Mouse (Mus musculus) hindbrain, embryonic 10.5 days (tissue): Measurements from ENCODE around the gene Smpd2. TPM values are rescaled to one million over a fixed set of nuclear protein-coding genes. Genes with fewer than 3 reads are reported as not detected.

Experiments
- DNase-seq: peaks from one replicate; pipeline ENCODE4 v3.0.0-alpha.2; 2017; ENCODE audit warnings: low spot score
- H3K27ac ChIP-seq: fragments of 300-500 bp; sonication (generic); 2 replicates; pipeline ENCODE4 v1.5.1; 2016; ENCODE audit warnings: mild to moderate bottlenecking, moderate library complexity
- H3K27me3 ChIP-seq: fragments of 300-500 bp; sonication (generic); 2 replicates; pipeline ENCODE4 v1.6.1; 2016; ENCODE audit warnings: mild to moderate bottlenecking; ENCODE audit not compliant: poor library complexity, insufficient read depth, severe bottlenecking
- H3K36me3 ChIP-seq: fragments of 300-500 bp; sonication (generic); 2 replicates; pipeline ENCODE4 v1.6.1; 2016; ENCODE audit warnings: mild to moderate bottlenecking, moderate library complexity
- H3K4me1 ChIP-seq: fragments of 300-500 bp; sonication (generic); replicated peaks from 2 replicates; pipeline ENCODE4 v1.6.1; 2016; ENCODE audit warnings: mild to moderate bottlenecking
- H3K4me3 ChIP-seq: fragments of 300-500 bp; sonication (generic); 2 replicates; pipeline ENCODE4 v1.5.1; 2016; ENCODE audit warnings: mild to moderate bottlenecking, moderate library complexity
- H3K9me3 ChIP-seq: fragments of 300-500 bp; sonication (generic); 2 replicates; pipeline ENCODE4 v1.6.1; 2016; ENCODE audit warnings: mild to moderate bottlenecking, moderate library complexity
- WGBS: fragments of 180-500 bp; shearing (Covaris S2); methylation state at CpG from one replicate; pipeline ENCODE4 v1.1.7; 2016; 5-methylcytosine and 5-hydroxymethylcytosine counted together
- polyA plus RNA-seq: library from polyadenylated mRNA; unstranded; fragments of >200 nt; fragmentation: Nextera tagmentation; extraction: Ambion mirVana; gene quantifications from 2 replicates; pipeline ENCODE4 v1.2.1, GENCODE M21; 2016

Gene Smpd2
- polyA plus RNA-seq: 57.8 and 59.7 TPM in 2 replicates

- no peaks in the 10 kb centered on the region for H3K9me3 ChIP-seq
- peaks cover 39% of the 10 kb centered on the region for H3K36me3 ChIP-seq
- H3K4me3 ChIP-seq: peak within 1 kb of the TSS; percentile 62
- DNase-seq: peak; percentile 98
- H3K4me1 ChIP-seq: peaks cover 36% of the 10 kb centered on the region
- no peaks in the 10 kb centered on the region for H3K27me3 ChIP-seq
- peak within 1 kb of the TSS; percentile 93 for H3K27ac ChIP-seq
- 1% methylated on average over 50 of the region's 50 CpGs for WGBS
These were observed at the start of gene Smpd2, which contains the start of gene Ppil6 for GRCm38 (mm10) chr10:41489708-41490517. Smpd2 (minus strand) TSS chr10:41490369. Ppil6 (plus strand) TSS chr10:41490439.

- Histone ChIP-seq H3K9me3 (no peaks in the 10 kb centered on the region), H3K27me3 (no peaks in the 10 kb centered on the region), H3K4me3 (no peak overlapping the region), H3K27ac (no peak overlapping the region), H3K36me3 (peaks cover 48% of the 10 kb centered on the region), H3K4me1 (no peaks in the 10 kb centered on the region)
- DNase-seq: no peak
- WGBS: 94% methylated on average over 4 of the region's 4 CpGs
These were observed 48.8 kb upstream of the Smpd2 start for GRCm38 (mm10) chr10:41538986-41539385.

DNA sequence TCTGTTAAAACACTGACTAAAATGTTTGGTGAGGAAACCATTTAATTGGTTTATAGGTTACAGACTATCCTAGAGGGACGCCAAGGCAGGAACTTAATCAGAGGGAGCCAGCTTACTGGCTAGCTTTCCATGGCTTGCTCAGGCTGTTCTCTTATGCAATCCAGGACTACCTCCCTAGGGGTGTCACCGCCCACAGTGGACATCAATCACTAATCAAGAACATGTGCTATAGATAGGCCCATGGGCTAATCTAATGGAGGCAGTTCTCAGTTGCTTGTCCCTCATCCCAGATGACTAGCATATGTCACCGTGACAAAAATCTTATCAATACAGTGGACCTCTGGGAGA, 47.8 kb upstream of the Smpd2 start:
- no peak for DNase-seq
- Histone ChIP-seq H3K4me1 (no peaks in the 10 kb centered on the region), H3K36me3 (peaks cover 59% of the 10 kb centered on the region), H3K27ac (no peak overlapping the region), H3K27me3 (no peaks in the 10 kb centered on the region), H3K4me3 (no peak overlapping the region), H3K9me3 (no peaks in the 10 kb centered on the region)
- 96% methylated on average over 3 of the region's 3 CpGs for WGBS

- H3K4me3 ChIP-seq: no peak overlapping the region
- H3K27me3 ChIP-seq: no peaks in the 10 kb centered on the region
- no peak overlapping the region for H3K27ac ChIP-seq
- H3K9me3 ChIP-seq: no peaks in the 10 kb centered on the region
- H3K4me1 ChIP-seq: no peaks in the 10 kb centered on the region
- no peak for DNase-seq
- WGBS: 90% methylated on average over 4 of the region's 4 CpGs
- peaks cover 64% of the 10 kb centered on the region for H3K36me3 ChIP-seq
These were observed 47.2 kb upstream of the Smpd2 start for GRCm38 (mm10) chr10:41537226-41537982.

GRCm38 (mm10) chr10:41536714-41537113, 46.5 kb upstream of the Smpd2 start:
- Histone ChIP-seq H3K36me3 (peaks cover 71% of the 10 kb centered on the region), H3K4me3 (no peak overlapping the region), H3K4me1 (no peaks in the 10 kb centered on the region), H3K27ac (no peak overlapping the region), H3K27me3 (no peaks in the 10 kb centered on the region), H3K9me3 (no peaks in the 10 kb centered on the region)
- 98% methylated on average over 1 of the region's 1 CpGs for WGBS
- DNase-seq: no peak

GRCm38 (mm10) chr10:41535991-41536390, 45.8 kb upstream of the Smpd2 start:
- peaks cover 78% of the 10 kb centered on the region for H3K36me3 ChIP-seq
- no peak for DNase-seq

GRCm38 (mm10) chr10:41529972-41530371, 39.8 kb upstream of the Smpd2 start:
- Histone ChIP-seq H3K27me3 (no peaks in the 10 kb centered on the region), H3K4me1 (no peaks in the 10 kb centered on the region), H3K4me3 (no peak overlapping the region), H3K9me3 (no peaks in the 10 kb centered on the region), H3K36me3 (peaks cover 95% of the 10 kb centered on the region), H3K27ac (no peak overlapping the region)
- no peak for DNase-seq
- WGBS: 90% methylated on average over 5 of the region's 5 CpGs

More at GRCm38 (mm10) chr10:41535991-41536390, 45.8 kb upstream of the Smpd2 start:
- 97% methylated on average over 2 of the region's 2 CpGs for WGBS
- H3K4me1 ChIP-seq: no peaks in the 10 kb centered on the region
- no peak overlapping the region for H3K27ac ChIP-seq
- no peaks in the 10 kb centered on the region for H3K9me3 ChIP-seq
- no peaks in the 10 kb centered on the region for H3K27me3 ChIP-seq
- H3K4me3 ChIP-seq: no peak overlapping the region

- Histone ChIP-seq H3K36me3 (peaks cover 77% of the 10 kb centered on the region), H3K4me3 (no peak overlapping the region), H3K4me1 (peaks cover 24% of the 10 kb centered on the region), H3K9me3 (no peaks in the 10 kb centered on the region), H3K27ac (no peak overlapping the region), H3K27me3 (no peaks in the 10 kb centered on the region)
- DNase-seq: no peak
- 90% methylated on average over 1 of the region's 1 CpGs for WGBS
These were observed 35.5 kb upstream of the Smpd2 start for GRCm38 (mm10) chr10:41525696-41526095.

DNA sequence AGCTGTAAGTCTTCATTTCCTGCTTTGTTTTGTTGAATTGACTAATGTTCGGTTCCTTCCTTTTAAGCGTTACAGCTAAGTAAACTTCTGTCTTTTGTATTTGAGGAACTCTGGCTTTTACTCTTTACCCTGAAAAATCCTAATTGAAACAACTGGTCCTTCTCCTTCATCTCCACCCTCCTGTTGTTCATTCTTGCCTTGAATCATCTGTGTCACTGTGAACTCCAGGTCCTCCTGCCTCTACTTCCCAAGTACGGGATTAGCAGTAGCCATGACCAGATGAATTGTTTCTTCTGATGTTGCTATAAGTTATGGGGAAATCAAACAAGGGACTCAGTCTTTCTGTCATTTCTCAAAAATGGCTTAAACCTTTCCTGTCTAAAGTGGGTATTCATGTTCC, 33.2 kb upstream of the Smpd2 start:
- no peak overlapping the region for H3K4me3 ChIP-seq
- no peaks in the 10 kb centered on the region for H3K27me3 ChIP-seq
- peaks cover 26% of the 10 kb centered on the region for H3K4me1 ChIP-seq
- no peak overlapping the region for H3K27ac ChIP-seq
- peaks cover 54% of the 10 kb centered on the region for H3K36me3 ChIP-seq
- no peak for DNase-seq
- WGBS: 93% methylated on average over 3 of the region's 3 CpGs
- H3K9me3 ChIP-seq: no peaks in the 10 kb centered on the region

GRCm38 (mm10) chr10:41520410-41520673, 30.2 kb upstream of the Smpd2 start:
- no peak for DNase-seq
- 11% methylated on average over 5 of the region's 5 CpGs for WGBS
- peak overlapping the region; percentile 99 for H3K27ac ChIP-seq
- H3K9me3 ChIP-seq: no peaks in the 10 kb centered on the region
- H3K27me3 ChIP-seq: no peaks in the 10 kb centered on the region
- H3K4me3 ChIP-seq: peak overlapping the region; percentile 95
- peaks cover 28% of the 10 kb centered on the region for H3K36me3 ChIP-seq
- H3K4me1 ChIP-seq: peaks cover 31% of the 10 kb centered on the region

GRCm38 (mm10) chr10:41519640-41520409, 29.7 kb upstream of the Smpd2 start:
- Histone ChIP-seq H3K9me3 (no peaks in the 10 kb centered on the region), H3K27ac (peak overlapping the region; percentile 99), H3K4me3 (peak overlapping the region; percentile 95), H3K27me3 (no peaks in the 10 kb centered on the region), H3K4me1 (peaks cover 31% of the 10 kb centered on the region), H3K36me3 (peaks cover 23% of the 10 kb centered on the region)
- under 1% methylated on average over 65 of the region's 65 CpGs for WGBS
- DNase-seq: no peak

- under 1% methylated on average over 69 of the region's 69 CpGs for WGBS
- Histone ChIP-seq H3K27me3 (no peaks in the 10 kb centered on the region), H3K9me3 (no peaks in the 10 kb centered on the region), H3K4me1 (peaks cover 31% of the 10 kb centered on the region), H3K27ac (peak within 1 kb of the TSS; percentile 99), H3K36me3 (peaks cover 16% of the 10 kb centered on the region), H3K4me3 (peak within 1 kb of the TSS; percentile 95)
- peak; percentile 94 for DNase-seq
These were observed 28.9 kb upstream of the Smpd2 start, which contains the start of gene Cd164 for GRCm38 (mm10) chr10:41518981-41519618. Cd164 (plus strand) TSS chr10:41519414.
